Mouse (Mus musculus): ENCODE measurements around the gene Coro6.

Gene Coro6

GRCm38 (mm10) chr11:77462283-77463100, at the start of gene Coro6:
Coro6 (plus strand) TSS chr11:77462411.
- DNase-seq (ENCODE audit: low spot score in 2 of 2), result peak; percentile 65 to 79

- no peak for DNase-seq (ENCODE audit: low spot score in 2 of 2)
Measured at GRCm38 (mm10) chr11:77414141-77414839, 47.9 kb upstream of the Coro6 start.

GRCm38 (mm10) chr11:77416212-77417000, 45.8 kb upstream of the Coro6 start:
- peak in 1 of 2 experiments; percentile 31 for DNase-seq (ENCODE audit: low spot score in 2 of 2)

- no peak for DNase-seq (ENCODE audit: low spot score in 2 of 2)
Measured at GRCm38 (mm10) chr11:77418021-77418420, 44.2 kb upstream of the Coro6 start.

GRCm38 (mm10) chr11:77423175-77423859, 38.9 kb upstream of the Coro6 start:
- no peak for DNase-seq (ENCODE audit: low spot score in 2 of 2)

- peak in 1 of 2 experiments; percentile 40 for DNase-seq (ENCODE audit: low spot score in 2 of 2)
Measured at GRCm38 (mm10) chr11:77428446-77428845, 33.8 kb upstream of the Coro6 start.

GRCm38 (mm10) chr11:77437026-77437425, 25.2 kb upstream of the Coro6 start:
- DNase-seq (ENCODE audit: low spot score in 2 of 2), result no peak

- DNase-seq (ENCODE audit: low spot score in 2 of 2), result no peak
Measured at GRCm38 (mm10) chr11:77440081-77440480, 22.1 kb upstream of the Coro6 start.

- no peak for DNase-seq (ENCODE audit: low spot score in 2 of 2)
Measured at GRCm38 (mm10) chr11:77441020-77441419, 21.2 kb upstream of the Coro6 start.

GRCm38 (mm10) chr11:77442186-77443170, 19.7 kb upstream of the Coro6 start:
- peak in 1 of 2 experiments; percentile 71 for DNase-seq (ENCODE audit: low spot score in 2 of 2)

GRCm38 (mm10) chr11:77444939-77445338, 17.3 kb upstream of the Coro6 start:
- DNase-seq (ENCODE audit: low spot score in 2 of 2), result peak in 1 of 2 experiments; percentile 72

GRCm38 (mm10) chr11:77446628-77447041, 15.6 kb upstream of the Coro6 start:
- peak; percentile 50 to 70 for DNase-seq (ENCODE audit: low spot score in 2 of 2)

- no peak for DNase-seq (ENCODE audit: low spot score in 2 of 2)
Measured at GRCm38 (mm10) chr11:77449224-77449623, 13.0 kb upstream of the Coro6 start.

GRCm38 (mm10) chr11:77451670-77452069, 10.5 kb upstream of the Coro6 start:
- DNase-seq (ENCODE audit: low spot score in 2 of 2), result no peak

- no peak for DNase-seq (ENCODE audit: low spot score in 2 of 2)
Measured at GRCm38 (mm10) chr11:77453388-77453787, 8.8 kb upstream of the Coro6 start.

- no peak for DNase-seq (ENCODE audit: low spot score in 2 of 2)
Measured at GRCm38 (mm10) chr11:77455770-77456510, 6.3 kb upstream of the Coro6 start.

GRCm38 (mm10) chr11:77456866-77457265, 5.3 kb upstream of the Coro6 start:
- no peak for DNase-seq (ENCODE audit: low spot score in 2 of 2)

- DNase-seq (ENCODE audit: low spot score in 2 of 2), result no peak
Measured at GRCm38 (mm10) chr11:77461856-77462255, 355 bp upstream of the Coro6 start.

- no peak for DNase-seq (ENCODE audit: low spot score in 2 of 2)
Measured at GRCm38 (mm10) chr11:77463101-77463445, 862 bp downstream of the Coro6 start.

- DNase-seq (ENCODE audit: low spot score in 2 of 2), result no peak
Measured at GRCm38 (mm10) chr11:77463786-77464185, 1.6 kb downstream of the Coro6 start.
